Mouse (Mus musculus): ENCODE data around the gene Tcf23. TPM values are rescaled to one million over a fixed set of nuclear protein-coding genes. Genes with fewer than 3 reads are reported as not detected.

The Tcf23 gene
- not detected in 2 replicates for total RNA-seq (2017)

DNA sequence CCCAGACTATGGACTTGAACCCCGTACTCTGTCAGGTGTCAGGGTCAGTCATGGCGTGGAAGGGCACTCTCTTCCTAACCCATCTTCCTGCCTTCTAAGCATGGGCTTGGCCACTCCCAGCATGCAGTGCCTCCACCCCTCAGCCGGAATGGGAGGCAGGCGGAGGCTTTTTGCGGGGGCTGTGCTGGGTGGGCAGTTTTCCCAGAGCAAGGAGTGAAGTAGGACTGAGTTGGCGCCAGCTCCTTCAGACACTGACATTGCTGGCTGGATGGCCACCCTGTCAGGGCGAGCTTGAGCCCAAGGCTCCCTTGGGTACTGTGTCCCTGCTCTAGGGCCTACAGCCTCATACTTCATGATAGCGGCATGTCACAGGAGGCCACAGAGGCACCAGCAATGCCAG, at the start of gene Tcf23:
Tcf23 (plus strand) TSS at position 247 of the 400 bp plus-strand sequence.
- ATAC-seq (replicated peaks; ENCODE audit: low read depth, poor library complexity, severe bottlenecking) = no peak

DNA sequence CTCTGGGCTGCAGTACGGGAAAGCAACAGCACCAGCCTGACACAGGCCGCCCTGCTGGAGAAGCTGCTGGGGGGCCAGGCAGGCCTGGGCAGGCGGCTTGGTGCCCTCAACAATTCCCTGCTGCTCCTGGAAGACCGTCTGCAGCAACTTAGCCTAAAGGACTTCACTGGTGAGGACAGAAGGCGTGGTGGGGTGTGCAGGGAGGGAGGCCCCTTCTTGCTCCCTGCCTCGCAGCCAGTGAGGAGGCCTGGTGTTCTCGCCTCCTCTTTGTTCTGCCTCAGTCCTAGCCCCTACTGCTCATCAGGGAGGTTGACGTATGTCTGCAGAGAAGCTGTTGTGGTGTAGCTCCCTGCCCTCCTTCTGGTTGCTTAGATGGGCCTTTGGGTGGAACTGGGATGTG, 49.8 kb upstream of the Tcf23 start:
- no peak for ATAC-seq (replicated peaks; ENCODE audit: low read depth, poor library complexity, severe bottlenecking)

DNA sequence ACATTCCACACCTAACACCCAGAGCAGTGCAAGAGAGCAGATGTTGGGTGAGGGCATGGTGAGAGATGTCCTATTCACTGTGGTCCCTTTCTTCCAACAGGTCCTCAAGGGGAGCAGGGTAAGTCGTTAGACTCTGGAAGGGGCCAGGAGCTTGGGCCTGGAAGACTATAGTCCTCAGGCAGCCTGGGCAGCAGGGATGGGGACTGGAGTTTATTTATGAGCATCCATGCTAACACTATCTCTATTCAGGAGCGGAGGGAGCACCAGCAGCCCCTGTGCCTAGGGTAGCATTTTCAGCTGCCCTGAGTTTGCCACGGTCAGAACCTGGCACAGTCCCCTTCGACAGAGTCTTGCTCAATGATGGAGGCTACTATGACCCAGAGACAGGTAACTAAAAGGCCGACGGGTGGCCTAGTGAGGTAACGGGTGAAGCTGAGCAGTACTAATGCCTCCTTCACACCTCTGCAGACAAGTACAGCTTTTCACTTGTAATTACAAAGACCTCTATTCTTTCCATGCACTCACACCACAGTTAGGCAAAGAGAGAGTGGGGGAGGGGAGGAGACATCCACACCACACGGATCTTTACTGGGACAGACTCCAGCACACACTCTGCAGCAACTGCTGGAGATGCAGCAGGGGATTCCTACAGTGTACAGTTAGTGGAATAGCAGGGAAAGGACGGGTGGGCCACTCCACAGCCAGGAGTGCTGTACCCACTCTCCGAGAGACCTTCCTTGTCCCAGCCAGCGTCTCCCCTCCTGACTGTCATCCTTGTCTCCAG, 48.4 kb upstream of the Tcf23 start:
- no peak for ATAC-seq (replicated peaks; ENCODE audit: low read depth, poor library complexity, severe bottlenecking)

DNA sequence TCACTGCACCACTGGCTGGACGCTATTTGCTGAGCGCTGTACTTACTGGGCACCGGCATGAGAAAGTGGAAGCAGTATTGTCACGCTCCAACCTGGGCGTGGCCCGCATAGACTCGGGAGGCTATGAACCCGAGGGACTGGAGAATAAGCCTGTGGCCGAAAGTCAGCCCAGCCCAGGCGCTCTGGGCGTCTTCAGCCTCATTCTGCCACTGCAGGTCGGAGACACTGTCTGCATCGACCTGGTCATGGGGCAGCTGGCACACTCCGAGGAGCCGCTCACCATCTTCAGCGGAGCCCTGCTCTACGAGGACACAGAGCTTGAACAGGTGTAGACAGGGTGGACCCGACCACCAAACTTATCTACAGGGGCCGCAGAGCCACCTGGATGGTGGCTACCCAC, 47.8 kb upstream of the Tcf23 start:
- no peak for ATAC-seq (replicated peaks; ENCODE audit: low read depth, poor library complexity, severe bottlenecking)

DNA sequence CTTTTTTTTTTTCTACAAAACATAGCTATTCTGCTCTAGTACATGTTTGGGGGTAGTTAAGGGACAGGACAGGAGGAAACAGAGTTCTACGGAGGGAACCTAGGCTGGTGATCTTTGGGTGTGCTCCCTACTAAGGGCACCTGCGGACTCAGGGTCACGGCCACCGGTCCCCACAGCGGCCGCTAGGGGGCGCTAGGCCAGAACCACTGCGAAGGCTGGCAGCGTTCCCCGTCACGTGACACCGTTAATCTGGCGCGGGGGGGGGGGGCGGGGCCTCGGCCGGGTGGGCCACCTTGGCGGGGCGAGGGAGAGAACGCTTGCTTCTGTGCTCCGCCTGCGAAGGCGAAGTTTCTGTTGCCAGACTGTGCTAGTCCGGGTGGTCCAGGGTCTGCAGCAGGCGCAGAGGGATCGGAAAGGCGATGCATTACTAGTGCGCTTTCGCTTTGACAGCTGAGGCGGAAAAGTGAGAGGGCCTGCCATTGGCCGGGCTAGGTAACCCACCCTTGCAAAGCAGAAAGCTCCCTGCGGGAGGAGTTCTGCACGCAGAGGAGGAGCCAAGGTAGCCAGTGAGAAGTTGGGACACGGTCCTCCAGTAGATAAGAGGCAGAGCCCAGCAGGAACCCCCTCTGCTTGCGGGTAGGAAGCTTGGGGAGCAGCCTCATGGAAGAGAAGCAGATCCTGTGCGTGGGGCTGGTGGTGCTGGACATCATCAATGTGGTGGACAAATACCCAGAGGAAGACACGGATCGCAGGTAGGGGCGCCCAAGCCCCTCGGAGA, 47.0 kb upstream of the Tcf23 start, which contains the start of gene Khk:
Khk (plus strand) TSS at position 176 of the 778 bp plus-strand sequence.
- peak; percentile 89 for ATAC-seq (replicated peaks; ENCODE audit: low read depth, poor library complexity, severe bottlenecking)

DNA sequence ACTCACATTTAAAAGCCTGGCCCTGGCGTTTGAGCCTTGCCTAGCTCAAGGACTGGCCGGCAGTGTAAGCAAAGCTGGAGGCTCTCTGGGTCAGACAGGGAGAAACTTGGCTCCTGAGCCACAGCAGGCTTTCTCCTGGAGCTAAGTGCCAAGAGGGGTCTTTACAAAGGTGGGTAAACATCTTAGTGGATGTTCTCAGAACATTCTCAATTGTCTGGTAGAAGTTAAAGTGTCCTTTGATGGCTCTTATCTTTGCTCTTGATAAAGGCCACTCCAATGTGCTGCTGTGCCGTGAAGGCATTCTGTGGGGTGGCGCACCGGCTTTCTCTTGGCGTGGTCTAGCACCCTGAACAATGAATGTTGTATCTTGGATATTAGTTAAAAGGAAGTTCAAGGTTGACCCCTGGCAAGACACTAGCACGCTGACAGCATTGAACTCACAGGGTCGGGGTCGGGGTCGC, 45.9 kb upstream of the Tcf23 start:
- no peak for ATAC-seq (replicated peaks; ENCODE audit: low read depth, poor library complexity, severe bottlenecking)

DNA sequence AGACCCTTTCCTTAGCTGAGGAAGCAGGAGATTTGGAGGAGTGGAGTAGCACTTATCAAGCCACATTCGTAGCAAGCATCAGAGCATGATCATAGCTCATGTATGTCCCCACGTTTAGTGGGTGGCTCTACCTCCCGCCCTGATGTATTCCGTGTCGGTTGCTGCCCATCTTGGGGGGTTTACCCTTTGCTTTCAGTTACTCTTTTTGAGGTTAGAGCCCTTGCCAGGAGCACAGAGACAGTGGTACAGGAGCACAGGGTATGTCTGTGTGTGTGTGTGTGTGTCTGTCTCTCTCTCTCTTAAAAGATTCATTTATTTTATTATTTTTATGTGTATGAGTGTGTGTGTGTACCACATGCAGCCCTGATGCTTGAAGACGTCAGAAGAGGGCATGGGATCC, 45.3 kb upstream of the Tcf23 start:
- no peak for ATAC-seq (replicated peaks; ENCODE audit: low read depth, poor library complexity, severe bottlenecking)

DNA sequence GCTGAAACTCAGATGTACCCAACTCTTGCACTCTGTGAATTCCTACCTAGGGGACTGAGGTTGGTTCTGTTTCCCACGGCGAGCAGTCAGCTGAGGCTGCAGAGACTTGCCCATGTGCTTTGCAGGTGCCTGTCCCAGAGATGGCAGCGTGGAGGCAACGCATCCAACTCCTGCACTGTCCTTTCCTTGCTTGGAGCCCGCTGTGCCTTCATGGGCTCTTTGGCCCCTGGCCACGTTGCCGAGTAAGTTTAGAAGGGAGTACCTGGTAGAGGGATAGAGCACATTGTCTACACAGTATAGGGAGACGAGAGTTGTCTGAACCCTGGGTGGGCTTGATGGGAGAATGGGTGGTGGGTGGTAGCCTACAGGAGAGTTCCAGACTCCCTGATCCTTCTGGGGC, 43.8 kb upstream of the Tcf23 start:
- no peak for ATAC-seq (replicated peaks; ENCODE audit: low read depth, poor library complexity, severe bottlenecking)

DNA sequence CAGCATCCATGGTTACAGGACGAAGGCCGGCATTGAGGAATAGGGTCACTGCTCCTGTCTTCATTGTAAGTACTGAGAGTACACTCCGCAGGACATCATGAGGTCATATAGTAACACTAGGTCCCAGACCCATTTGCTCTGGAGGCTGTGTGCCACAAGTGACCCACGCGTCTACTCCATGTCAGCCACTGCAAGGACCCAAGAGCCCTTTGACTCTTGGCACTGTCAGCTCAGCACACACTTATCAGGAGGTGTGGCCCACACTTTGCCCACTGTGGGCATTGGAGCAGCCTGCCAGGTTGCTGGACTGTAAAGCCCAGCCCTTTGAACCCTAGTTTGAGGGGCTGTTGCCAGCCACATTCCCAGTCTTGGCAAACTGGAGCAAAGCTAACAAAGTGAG, 43.2 kb upstream of the Tcf23 start:
- no peak for ATAC-seq (replicated peaks; ENCODE audit: low read depth, poor library complexity, severe bottlenecking)

DNA sequence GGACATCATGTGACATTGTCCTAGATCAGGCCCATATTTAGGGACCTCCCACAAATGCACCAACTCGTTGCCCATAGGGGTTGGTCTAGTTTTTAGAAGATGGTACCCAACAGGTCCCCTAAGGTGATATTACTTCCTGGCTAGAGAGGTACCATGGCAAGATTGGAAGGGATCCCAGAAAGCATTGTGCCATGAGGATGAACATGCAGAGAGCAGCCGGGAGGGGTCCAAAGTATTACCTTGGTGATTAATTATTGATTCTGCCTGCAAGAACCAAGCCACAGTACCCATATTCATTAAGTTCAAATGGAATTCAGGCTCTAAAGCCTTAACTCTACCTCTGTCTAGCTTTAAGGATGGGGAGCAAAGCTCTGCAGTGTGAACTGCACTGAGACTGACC, 42.4 kb upstream of the Tcf23 start:
- ATAC-seq (replicated peaks; ENCODE audit: low read depth, poor library complexity, severe bottlenecking) = no peak

DNA sequence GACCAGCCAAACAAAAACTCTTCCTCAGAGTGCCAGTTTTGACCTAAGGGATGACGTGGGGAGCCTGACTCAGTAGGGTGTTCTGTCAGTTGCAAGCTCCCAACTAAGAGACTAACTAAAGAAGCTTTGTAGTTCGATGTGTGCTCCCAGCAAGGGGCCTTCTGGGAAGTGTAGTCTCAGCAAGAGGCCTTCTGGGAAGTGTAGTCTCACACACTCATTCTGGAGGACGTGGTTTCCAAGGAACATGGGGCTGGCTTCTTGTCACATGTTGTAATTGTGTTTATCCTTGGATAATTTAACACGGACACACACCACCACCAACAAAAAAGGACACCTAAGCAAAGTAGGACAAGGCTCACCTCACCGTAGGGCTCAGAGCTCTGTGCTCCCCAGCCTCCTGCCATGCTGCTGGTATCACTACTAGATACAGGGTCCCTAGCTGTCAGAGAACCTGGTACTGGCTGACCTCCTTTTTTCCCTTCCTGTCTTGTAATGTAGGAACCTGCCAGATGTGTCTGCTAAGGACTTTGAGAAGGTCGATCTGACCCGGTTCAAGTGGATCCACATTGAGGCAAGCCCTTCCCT, 40.4 kb upstream of the Tcf23 start:
- no peak for ATAC-seq (replicated peaks; ENCODE audit: low read depth, poor library complexity, severe bottlenecking)

DNA sequence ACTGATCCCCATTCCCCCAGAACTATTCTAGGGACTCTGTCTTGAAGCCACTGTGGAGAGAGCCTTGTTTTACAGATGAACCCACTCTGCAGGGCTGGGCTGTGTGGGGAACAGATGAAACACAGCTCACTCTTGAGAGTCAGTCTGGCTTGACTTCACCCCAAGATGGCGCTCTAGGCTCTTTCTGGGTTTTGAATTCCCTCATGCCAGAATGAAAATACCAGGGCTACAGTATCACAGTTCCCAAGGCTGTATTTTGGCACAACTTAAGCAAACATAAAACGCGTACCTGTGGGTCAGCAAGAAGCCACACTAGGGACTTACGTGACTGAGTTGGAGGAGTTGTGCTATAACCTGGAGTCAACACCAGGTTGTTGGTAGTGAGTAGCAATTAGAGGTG, 38.3 kb upstream of the Tcf23 start:
- peak; percentile 63 for ATAC-seq (replicated peaks; ENCODE audit: low read depth, poor library complexity, severe bottlenecking)

DNA sequence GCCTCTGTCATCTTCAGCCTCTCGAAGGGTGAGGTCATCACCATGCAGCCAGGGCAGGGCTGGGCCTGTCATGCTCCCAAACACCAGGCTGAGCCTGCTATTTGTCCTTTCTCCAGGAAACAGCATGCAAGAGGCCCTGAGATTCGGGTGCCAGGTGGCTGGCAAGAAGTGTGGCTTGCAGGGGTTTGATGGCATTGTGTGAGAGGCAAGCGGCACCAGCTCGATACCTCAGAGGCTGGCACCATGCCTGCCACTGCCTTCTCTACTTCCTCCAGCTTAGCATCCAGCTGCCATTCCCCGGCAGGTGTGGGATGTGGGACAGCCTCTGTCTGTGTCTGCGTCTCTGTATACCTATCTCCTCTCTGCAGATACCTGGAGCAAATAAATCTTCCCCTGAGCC, 37.6 kb upstream of the Tcf23 start:
- no peak for ATAC-seq (replicated peaks; ENCODE audit: low read depth, poor library complexity, severe bottlenecking)

DNA sequence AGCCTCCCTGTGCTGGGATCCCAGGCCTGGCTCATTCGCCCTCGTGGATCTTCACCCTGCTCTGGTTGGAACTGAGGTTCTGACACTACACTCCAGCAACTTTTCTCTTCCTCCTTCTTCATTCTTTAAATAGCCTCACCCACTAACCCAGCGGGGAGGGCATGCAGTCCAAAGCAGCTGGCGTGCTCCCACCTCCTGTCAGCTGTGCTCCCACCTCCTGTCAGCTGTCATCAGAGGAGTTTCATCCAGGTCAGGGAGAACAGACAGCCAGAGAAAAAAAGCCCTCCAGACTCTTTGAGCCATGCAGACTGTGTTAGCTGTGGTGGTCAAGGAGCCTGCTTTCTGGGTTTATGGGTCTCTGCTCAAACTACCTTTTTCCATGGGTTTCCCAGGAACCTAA, 37.1 kb upstream of the Tcf23 start:
- no peak for ATAC-seq (replicated peaks; ENCODE audit: low read depth, poor library complexity, severe bottlenecking)

DNA sequence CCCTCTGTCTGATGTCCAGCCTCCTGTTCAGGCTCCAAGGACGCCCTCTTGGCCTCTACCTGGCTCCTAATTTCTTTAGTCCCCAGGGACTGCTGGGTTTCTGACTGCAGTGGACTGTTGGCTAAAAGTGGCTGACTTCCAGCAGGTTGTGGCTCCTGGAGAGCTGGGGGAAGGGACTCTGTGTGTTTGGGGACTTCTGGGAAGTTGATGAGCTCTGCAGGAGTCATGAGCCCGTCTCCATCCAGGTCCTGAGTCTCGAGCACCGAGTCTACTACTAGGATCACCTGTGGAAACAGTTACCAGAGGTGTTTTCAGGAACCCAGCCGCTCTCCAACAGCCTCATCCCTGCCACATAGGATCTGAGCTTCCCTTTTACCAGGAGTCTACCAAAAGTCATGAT, 34.8 kb upstream of the Tcf23 start:
- ATAC-seq (replicated peaks; ENCODE audit: low read depth, poor library complexity, severe bottlenecking) = no peak

DNA sequence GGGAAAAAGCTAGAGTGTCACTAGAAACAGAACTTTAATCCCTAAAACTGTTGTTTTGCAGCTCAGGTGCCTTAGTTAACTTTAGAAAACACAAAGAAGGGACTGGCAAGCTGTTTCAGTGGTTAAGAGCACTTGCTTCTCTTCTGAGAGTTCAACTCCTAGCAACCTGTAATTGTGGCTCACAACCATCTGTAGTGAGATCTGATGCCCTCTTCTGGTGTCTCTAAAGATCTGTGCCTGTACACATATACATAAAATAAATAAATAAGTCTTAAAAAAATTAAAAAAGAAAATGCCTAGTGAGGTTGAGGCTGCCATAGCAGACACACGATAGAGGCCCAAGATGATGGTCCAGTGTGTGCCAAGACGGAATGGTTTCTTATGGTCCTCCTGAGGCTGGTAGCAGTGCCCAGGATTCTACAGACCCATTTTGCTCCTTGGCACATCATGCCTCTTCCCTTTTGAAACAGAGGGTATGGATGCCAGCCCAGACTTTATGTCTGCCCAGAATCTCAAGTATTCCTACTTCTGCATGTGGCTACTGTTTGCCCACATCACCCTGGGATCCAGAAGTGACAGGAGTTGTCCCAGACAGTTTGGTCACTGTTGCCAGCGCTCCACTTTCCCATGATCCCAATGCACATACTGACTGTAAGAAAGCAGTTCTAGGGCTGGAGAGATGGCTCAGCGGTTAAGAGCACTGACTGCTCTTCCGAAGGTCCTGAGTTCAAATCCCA, 33.6 kb upstream of the Tcf23 start:
- ATAC-seq (replicated peaks; ENCODE audit: low read depth, poor library complexity, severe bottlenecking) = no peak

DNA sequence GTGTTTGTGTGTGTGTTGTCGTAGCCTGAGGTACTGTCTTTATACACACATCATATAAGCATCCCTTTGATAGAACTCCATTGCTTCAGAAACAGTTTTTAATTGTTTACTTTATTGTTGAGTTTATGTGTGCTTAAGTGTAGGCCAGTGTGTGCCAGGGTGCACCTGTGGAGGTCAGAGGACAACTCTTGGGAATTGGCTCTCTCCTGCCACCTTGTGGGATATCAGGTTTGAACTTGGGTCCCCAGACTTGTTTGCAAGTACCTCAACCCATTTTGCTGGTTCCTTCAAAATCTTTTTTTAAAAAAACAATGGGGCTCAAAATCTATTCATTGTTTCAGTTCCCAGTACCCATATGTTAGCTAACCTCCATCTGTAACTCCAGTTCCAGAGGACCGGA, 25.5 kb upstream of the Tcf23 start:
- no peak for ATAC-seq (replicated peaks; ENCODE audit: low read depth, poor library complexity, severe bottlenecking)

DNA sequence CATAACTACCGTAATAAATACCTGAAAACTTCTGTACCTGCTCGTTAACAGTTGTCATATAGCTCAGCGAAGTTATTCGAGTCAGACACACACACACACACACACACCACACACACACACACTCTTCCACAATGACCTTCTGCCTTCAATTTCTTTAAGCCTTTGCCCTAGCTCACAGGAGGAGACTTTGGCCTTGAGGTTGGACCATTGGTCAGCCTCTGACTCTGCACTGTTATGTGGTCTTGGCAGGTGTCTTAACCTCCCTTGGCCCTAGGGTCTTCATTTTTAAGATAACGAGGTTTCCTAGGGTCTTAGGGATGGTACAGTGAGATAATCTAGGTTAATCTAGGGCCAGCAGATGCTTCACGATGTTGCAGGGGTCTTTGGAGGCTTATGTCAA, 24.1 kb upstream of the Tcf23 start:
- no peak for ATAC-seq (replicated peaks; ENCODE audit: low read depth, poor library complexity, severe bottlenecking)

DNA sequence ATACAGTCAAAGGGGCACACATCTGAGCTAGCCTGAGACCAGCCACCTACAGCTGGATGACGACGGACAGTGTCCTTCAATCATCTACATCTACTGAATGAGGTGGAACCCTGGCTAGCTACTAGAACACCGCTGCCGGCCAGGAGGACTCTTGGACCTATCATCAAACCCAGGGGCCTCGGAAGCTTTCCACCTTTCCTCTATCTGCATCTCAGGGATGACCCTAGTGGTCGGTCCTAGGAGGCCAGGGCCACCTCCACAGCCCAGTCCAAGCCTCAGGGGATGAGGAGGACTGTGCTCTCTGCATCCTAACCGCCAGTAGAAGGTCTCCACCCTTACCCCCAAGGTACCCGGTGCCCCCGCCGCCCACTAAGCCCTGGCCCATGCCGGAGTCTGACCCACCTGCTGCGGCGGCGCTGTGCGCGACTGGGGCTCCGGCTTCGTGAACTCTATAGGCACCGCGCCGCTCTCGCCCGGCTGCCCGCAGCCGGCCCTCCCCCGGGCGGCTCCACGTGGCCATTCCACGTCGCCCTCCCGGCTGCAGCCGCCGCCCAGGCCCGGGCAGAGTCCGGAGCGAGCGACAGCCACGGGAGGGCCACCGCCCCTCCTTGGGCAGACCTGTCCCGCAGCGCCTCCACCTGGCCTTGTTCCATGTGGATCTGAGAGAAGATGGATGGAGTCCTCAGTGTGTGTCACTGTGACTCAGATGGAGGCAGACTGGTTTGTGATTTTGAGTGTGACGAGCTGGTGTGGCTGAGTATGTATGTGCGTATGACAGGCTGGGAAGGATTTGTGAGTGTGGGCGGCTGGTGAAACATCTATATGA, 23.3 kb upstream of the Tcf23 start, which contains the start of gene Cgref1:
Cgref1 (minus strand) TSS at position 636 of the 826 bp plus-strand sequence.
- ATAC-seq (replicated peaks; ENCODE audit: low read depth, poor library complexity, severe bottlenecking) = peak; percentile 20; the same call in 1 of the 2 replicates
